Mouse (Mus musculus) forebrain, embryonic 15.5 days (tissue): ENCODE measurements at regions not wholly inside any gene's neighbourhood (a gene's known extent, or its start where the extent isn't known, plus 50 kb on each side); places are given as distances from the start of the nearest gene placed in this dataset.

Experiments used
- ATAC-seq: fragments of 200-750 bp; cut with Nextera tagmentation; replicated peaks from 2 replicates; pipeline ENCODE4 v1.8.0; 2017; ENCODE audit warnings: mild to moderate bottlenecking, moderate TSS enrichment, moderate library complexity
- H3K27ac ChIP-seq: fragments of 300-500 bp; sonication (generic); replicated peaks from 2 replicates; pipeline ENCODE4 v1.5.1; 2015; ENCODE audit warnings: mild to moderate bottlenecking, inconsistent platforms
- H3K27me3 ChIP-seq: fragments of 300-500 bp; sonication (generic); 2 replicates; pipeline ENCODE4 v1.6.1; 2015; ENCODE audit warnings: inconsistent platforms
- H3K36me3 ChIP-seq: fragments of 300-500 bp; sonication (generic); 2 replicates; pipeline ENCODE4 v1.6.1; 2015; ENCODE audit warnings: mild to moderate bottlenecking, inconsistent platforms
- H3K4me1 ChIP-seq: fragments of 300-500 bp; sonication (generic); 2 replicates; pipeline ENCODE4 v1.6.1; 2015; ENCODE audit warnings: inconsistent platforms
- H3K4me2 ChIP-seq: fragments of 300-500 bp; sonication (generic); replicated peaks from 2 replicates; pipeline ENCODE4 v1.6.1; 2015; ENCODE audit warnings: mild to moderate bottlenecking, inconsistent platforms
- H3K4me3 ChIP-seq: fragments of 300-500 bp; sonication (generic); 2 replicates; pipeline ENCODE4 v1.5.1; 2015; ENCODE audit warnings: mild to moderate bottlenecking, inconsistent platforms
- H3K9ac ChIP-seq: fragments of 300-500 bp; sonication (generic); replicated peaks from 2 replicates; pipeline ENCODE4 v1.6.1; 2015; ENCODE audit warnings: mild to moderate bottlenecking, inconsistent platforms
- H3K9me3 ChIP-seq: fragments of 300-500 bp; sonication (generic); 2 replicates; pipeline ENCODE4 v1.6.1; 2016; ENCODE audit warnings: inconsistent platforms
- WGBS: fragments of 180-500 bp; shearing (Covaris S2); methylation state at CpG from one replicate; pipeline ENCODE4 v1.1.7; 2015; ENCODE audit warnings: mixed read lengths; 5-methylcytosine and 5-hydroxymethylcytosine counted together

DNA sequence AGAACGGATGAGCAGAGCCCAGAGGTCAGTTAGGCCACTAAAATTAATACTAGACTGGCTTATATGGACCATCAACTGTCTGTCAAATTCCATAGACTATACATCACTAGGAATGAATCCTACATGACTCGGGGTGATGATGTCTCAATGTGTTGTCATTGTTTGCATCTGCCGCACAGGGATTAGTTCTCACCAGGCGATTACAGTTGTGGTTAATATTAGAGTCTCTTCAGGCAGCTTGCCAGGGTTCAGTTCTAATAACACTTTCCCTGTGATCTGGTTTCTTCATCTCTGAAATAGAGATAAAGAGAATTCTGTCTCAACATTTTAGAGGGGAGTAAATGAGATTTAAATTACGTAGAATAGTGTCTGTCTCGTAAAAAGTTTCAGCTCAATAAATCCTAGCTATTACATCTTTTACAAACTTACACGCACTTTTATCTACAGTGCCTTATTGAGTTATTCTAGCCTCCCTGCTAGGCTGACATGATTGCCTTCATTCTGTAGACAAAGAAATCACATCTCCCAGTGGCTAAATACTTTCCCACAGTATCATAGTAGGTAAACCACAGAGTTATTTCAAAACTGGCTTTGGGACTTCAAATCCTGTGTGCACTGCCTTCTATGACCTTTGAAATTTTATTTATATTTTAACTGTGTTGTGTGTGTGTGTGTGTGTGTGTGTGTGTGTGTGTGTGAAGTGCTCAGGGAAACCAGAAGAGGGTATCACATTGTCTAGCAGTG is 148.0 kb upstream of the 4933402D24Rik start:
- Histone ChIP-seq H3K4me3 (no peak overlapping the region), H3K27ac (no peak overlapping the region), H3K4me1 (no peaks in the 10 kb centered on the region), H3K27me3 (no peaks in the 10 kb centered on the region), H3K36me3 (no peaks in the 10 kb centered on the region), H3K9ac (no peak overlapping the region), H3K4me2 (no peak overlapping the region), H3K9me3 (no peaks in the 10 kb centered on the region)
- no peak for ATAC-seq
- 78% methylated on average over 7 of the region's 7 CpGs for WGBS

DNA sequence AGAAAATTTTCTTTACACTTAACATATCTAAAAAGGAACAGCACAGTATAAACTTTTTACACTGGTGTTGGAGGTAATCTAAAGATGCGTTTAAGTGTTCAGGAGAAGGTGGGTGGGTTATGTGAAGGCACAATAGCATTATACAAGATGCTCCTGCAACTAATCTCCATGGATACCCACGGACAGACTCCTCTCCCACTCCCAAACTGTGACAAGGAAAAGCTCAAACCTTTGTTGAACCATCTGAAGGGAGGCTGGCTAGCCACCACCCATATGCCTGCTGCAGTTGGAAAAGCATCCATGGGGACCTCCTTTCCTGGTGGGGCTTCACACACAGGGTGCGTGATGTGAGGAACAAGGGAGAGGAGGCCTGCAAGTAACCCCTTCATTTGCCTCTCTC is 141.7 kb upstream of the 4933402D24Rik start:
- WGBS, result 80% methylated on average over 3 of the region's 3 CpGs
- H3K9ac ChIP-seq, result no peak overlapping the region
- no peaks in the 10 kb centered on the region for H3K4me1 ChIP-seq
- H3K27me3 ChIP-seq, result no peaks in the 10 kb centered on the region
- no peaks in the 10 kb centered on the region for H3K9me3 ChIP-seq
- H3K4me2 ChIP-seq, result no peak overlapping the region
- H3K27ac ChIP-seq, result no peak overlapping the region
- H3K4me3 ChIP-seq, result no peak overlapping the region
- no peak for ATAC-seq
- H3K36me3 ChIP-seq, result no peaks in the 10 kb centered on the region

DNA sequence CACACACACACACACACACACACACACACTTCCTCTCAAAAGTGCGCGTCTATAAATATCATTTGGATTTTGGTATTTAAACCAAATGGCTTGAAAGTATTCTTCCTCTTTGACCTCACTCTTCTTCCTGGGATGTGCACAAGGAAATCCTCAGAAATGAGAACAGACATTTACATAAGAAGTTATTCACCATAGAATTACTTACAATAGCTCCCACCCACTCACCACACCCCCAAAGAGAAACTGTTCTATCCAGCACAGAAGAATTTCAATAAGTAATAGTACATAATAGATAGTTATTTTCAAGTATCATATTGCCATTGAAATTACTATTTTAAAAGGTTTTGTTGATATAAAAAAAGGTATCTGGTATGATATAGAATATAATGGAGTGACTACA is 140.1 kb upstream of the 4933402D24Rik start:
- no peaks in the 10 kb centered on the region for H3K4me1 ChIP-seq
- H3K4me2 ChIP-seq, result no peak overlapping the region
- H3K4me3 ChIP-seq, result no peak overlapping the region
- H3K27ac ChIP-seq, result no peak overlapping the region
- no peaks in the 10 kb centered on the region for H3K9me3 ChIP-seq
- H3K36me3 ChIP-seq, result no peaks in the 10 kb centered on the region
- ATAC-seq, result no peak
- H3K9ac ChIP-seq, result no peak overlapping the region
- WGBS, result 95% methylated on average over 2 of the region's 2 CpGs
- no peaks in the 10 kb centered on the region for H3K27me3 ChIP-seq

GRCm38 (mm10) chr1:63903620-63904019 is 134.6 kb upstream of the 4933402D24Rik start:
- no peaks in the 10 kb centered on the region for H3K36me3 ChIP-seq
- H3K4me3 ChIP-seq, result no peak overlapping the region
- H3K4me1 ChIP-seq, result peaks cover 16% of the 10 kb centered on the region
- no peak overlapping the region for H3K27ac ChIP-seq
- no peak for ATAC-seq
- no peak overlapping the region for H3K9ac ChIP-seq
- 95% methylated on average over 4 of the region's 4 CpGs for WGBS
- no peaks in the 10 kb centered on the region for H3K27me3 ChIP-seq
- no peak overlapping the region for H3K4me2 ChIP-seq
- H3K9me3 ChIP-seq, result no peaks in the 10 kb centered on the region

DNA sequence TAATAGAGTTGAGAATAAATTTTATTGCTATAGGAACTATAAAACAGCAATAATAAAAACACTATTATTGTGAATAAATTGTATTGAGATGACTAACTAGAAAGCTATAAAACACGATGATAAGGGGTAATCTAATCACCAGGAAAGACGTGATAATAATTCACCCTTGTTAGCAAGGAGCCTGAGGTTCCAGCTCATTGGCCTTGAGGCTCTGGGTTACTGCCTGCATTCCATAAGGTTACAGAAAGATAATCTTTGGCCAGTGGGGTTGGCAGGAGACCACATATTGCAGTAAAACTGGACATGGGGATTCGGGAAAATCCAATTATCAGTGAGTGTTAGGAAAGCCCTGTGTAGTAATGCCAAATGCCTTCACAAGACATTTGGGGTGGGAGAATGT is 134.1 kb upstream of the 4933402D24Rik start:
- Histone ChIP-seq H3K27ac (no peak overlapping the region), H3K4me2 (no peak overlapping the region), H3K4me3 (no peak overlapping the region), H3K4me1 (peaks cover 16% of the 10 kb centered on the region), H3K9ac (no peak overlapping the region), H3K36me3 (no peaks in the 10 kb centered on the region), H3K9me3 (no peaks in the 10 kb centered on the region), H3K27me3 (no peaks in the 10 kb centered on the region)
- no peak for ATAC-seq
- WGBS, result 80% methylated on average over 3 of the region's 3 CpGs

- no peak overlapping the region for H3K9ac ChIP-seq
- H3K4me2 ChIP-seq, result no peak overlapping the region
Measured at GRCm38 (mm10) chr1:63902391-63902790, 133.3 kb upstream of the 4933402D24Rik start.

DNA sequence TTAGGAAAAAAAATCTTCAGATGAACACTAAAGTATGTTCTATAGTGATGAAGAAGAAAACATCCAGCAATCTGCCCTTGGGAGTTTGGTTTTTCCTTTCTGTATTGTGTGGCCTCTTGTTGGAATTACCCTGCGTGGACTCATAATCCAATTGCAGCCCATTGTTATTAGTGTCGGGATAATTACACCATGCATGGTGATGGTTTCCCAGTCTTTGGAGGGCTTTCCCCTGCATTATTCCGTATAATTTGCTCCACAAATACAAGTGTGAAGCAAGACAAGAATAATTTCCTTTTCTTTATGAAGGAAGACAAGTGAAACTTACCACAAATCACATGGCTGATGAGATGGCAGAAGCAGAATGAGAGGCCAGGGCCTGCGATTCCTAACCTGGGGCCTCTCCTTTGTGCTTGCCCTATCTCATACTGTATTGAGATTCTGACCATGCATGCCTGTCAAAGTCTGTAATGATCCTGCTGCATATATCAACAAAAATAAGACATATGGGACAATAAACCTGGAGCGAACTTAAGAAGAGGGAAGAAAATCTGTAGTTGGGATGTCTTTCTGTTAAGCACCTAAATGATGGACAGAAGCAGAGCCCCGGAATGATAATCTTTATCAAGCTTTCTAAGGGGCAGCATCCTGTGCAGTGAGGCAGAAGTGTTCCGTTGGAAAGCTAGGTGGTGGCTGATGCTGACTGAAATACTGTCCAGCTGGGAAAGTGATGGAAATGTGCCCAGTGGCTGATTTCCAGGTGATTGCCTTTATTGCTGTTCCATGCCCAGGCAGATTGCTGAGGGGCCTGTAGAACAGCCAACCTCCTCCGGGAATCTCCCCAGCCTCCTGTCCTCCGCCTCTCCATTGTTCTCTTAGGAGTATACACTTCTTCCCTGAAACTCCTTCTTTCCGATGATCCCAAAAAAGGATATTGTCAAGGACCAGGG is 130.8 kb upstream of the 4933402D24Rik start:
- no peak overlapping the region for H3K4me3 ChIP-seq
- H3K9me3 ChIP-seq, result no peaks in the 10 kb centered on the region
- peaks cover 16% of the 10 kb centered on the region for H3K4me1 ChIP-seq
- no peak overlapping the region for H3K4me2 ChIP-seq
- no peak overlapping the region for H3K9ac ChIP-seq
- H3K27me3 ChIP-seq, result no peaks in the 10 kb centered on the region
- no peak overlapping the region; the same call in 1 of the 2 replicates for H3K27ac ChIP-seq
- 0 out of 2 replicates have a peak, but pooled peaks have one; percentile 32 for ATAC-seq
- 40% methylated on average over 10 of the region's 10 CpGs for WGBS
- H3K36me3 ChIP-seq, result no peaks in the 10 kb centered on the region

More at GRCm38 (mm10) chr1:63902391-63902790, 133.3 kb upstream of the 4933402D24Rik start:
- Histone ChIP-seq H3K9me3 (no peaks in the 10 kb centered on the region), H3K4me3 (no peak overlapping the region), H3K36me3 (no peaks in the 10 kb centered on the region), H3K27me3 (no peaks in the 10 kb centered on the region), H3K4me1 (peaks cover 16% of the 10 kb centered on the region), H3K27ac (no peak overlapping the region)
- no peak for ATAC-seq
- 51% methylated on average over 1 of the region's 1 CpGs for WGBS

DNA sequence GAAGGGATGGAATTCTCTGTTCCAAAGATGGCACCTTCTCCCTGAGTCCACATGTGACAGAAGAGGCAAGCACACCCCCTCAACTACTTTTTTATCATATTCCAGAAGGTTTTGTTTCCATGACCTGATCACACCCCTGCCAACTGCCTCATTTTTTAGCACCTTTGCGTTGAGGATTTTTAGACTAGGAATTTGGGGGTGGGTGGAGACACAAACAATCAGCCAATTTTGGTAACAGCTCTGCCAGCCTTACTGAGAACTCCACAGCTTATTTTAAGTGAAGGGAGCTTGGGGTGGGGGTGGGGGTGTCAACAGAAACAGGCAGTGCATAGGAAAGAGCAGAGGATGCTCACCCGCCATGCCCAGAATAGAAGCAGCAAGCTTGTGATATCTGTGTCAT is 129.7 kb upstream of the 4933402D24Rik start:
- Histone ChIP-seq H3K9me3 (no peaks in the 10 kb centered on the region), H3K4me2 (no peak overlapping the region), H3K27me3 (no peaks in the 10 kb centered on the region), H3K36me3 (no peaks in the 10 kb centered on the region), H3K4me1 (peaks cover 16% of the 10 kb centered on the region), H3K27ac (no peak overlapping the region), H3K9ac (no peak overlapping the region), H3K4me3 (no peak overlapping the region)
- 69% methylated on average over 2 of the region's 2 CpGs for WGBS
- no peak for ATAC-seq

GRCm38 (mm10) chr1:63897556-63897955 is 128.5 kb upstream of the 4933402D24Rik start:
- H3K9me3 ChIP-seq, result no peaks in the 10 kb centered on the region

DNA sequence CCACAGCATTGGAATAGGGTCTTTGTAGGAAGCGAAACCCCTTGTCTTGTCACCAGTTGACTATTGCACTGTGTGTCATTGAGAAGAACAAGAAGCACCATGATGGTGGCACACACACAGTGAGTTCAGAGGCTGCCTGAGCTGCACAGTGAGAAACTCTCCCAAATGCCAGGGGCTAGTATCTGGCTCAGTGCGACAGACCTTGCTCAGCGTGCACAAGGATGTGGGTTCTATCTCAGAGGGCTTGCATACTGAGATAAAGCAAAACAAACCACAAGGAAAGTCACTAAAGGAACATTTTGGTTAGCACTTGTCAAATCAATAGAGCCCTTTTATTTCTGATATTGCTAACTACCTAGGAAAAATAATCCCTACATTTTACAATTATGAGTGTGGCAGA is 110.5 kb upstream of the 4933402D24Rik start:
- Histone ChIP-seq H3K27ac (no peak overlapping the region), H3K4me1 (no peaks in the 10 kb centered on the region), H3K36me3 (no peaks in the 10 kb centered on the region), H3K9me3 (no peaks in the 10 kb centered on the region), H3K4me3 (no peak overlapping the region), H3K27me3 (no peaks in the 10 kb centered on the region), H3K4me2 (no peak overlapping the region), H3K9ac (no peak overlapping the region)
- WGBS, result 88% methylated on average over 3 of the region's 3 CpGs
- no peak for ATAC-seq

More at GRCm38 (mm10) chr1:63897556-63897955, 128.5 kb upstream of the 4933402D24Rik start:
- Histone ChIP-seq H3K9ac (no peak overlapping the region), H3K4me2 (no peak overlapping the region), H3K36me3 (no peaks in the 10 kb centered on the region), H3K27ac (no peak overlapping the region), H3K4me1 (peaks cover 16% of the 10 kb centered on the region), H3K4me3 (no peak overlapping the region), H3K27me3 (no peaks in the 10 kb centered on the region)
- WGBS, result 49% methylated on average over 2 of the region's 2 CpGs
- no peak for ATAC-seq

DNA sequence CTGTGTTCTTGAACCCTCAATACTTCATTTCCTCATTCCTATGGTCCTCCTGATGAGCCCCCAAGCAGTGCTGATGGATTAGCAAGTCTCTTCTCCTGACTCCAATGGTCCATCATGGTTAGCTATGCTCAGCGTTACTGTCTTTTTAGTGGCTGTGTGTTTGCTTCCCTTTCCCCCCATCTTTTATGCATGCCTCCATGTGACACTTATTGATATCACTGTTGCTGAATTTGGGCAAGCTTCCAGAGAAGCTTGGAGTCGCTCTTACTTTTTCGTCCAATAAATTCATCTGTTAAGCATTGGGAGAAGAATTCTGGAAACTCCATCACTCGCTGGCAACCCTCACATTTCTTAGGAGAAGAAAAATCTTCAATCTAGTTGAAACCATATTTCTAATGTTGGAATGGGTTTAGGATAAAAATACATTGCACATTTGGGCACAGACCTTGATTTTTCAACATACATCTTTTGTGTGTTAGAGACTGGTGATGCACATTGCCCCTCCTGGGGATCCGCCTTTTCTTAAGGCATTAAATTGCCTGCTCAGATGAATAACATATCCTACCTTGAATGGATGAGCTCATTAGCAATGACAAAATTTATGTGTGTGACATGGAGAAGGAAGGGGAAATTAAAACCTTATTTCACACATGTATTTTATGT is 107.7 kb upstream of the 4933402D24Rik start:
- WGBS, result 71% methylated on average over 5 of the region's 5 CpGs
- no peak overlapping the region for H3K9ac ChIP-seq
- no peak overlapping the region for H3K4me3 ChIP-seq
- ATAC-seq, result peak; percentile 66
- H3K4me2 ChIP-seq, result no peak overlapping the region
- no peaks in the 10 kb centered on the region for H3K36me3 ChIP-seq
- H3K27me3 ChIP-seq, result no peaks in the 10 kb centered on the region
- peak overlapping the region; percentile 59 for H3K27ac ChIP-seq
- no peaks in the 10 kb centered on the region for H3K4me1 ChIP-seq
- no peaks in the 10 kb centered on the region for H3K9me3 ChIP-seq
